Mouse (Mus musculus) embryo, embryonic 11 days (tissue): Measurements from ENCODE around the gene Leng9.

ENCODE experiments used
- DNase-seq: peaks from one replicate; pipeline ENCODE4 v3.0.0-alpha.2; 2015

The Leng9 gene

GRCm38 (mm10) chr7:4144046-4144445 lies 6.1 kb downstream of the Leng9 start:
- DNase-seq, result no peak

- no peak for DNase-seq
Observed at GRCm38 (mm10) chr7:4143506-4143905, 6.7 kb downstream of the Leng9 start.

GRCm38 (mm10) chr7:4142796-4143445 lies 7.3 kb downstream of the Leng9 start:
- no peak for DNase-seq

GRCm38 (mm10) chr7:4141648-4142325 lies 8.4 kb downstream of the Leng9 start:
- DNase-seq, result no peak

- no peak for DNase-seq
Observed at GRCm38 (mm10) chr7:4139391-4139790, 10.8 kb downstream of the Leng9 start.

- DNase-seq, result no peak
Observed at GRCm38 (mm10) chr7:4138671-4139070, 11.5 kb downstream of the Leng9 start.

GRCm38 (mm10) chr7:4138181-4138580 lies 12.0 kb downstream of the Leng9 start:
- DNase-seq, result no peak

GRCm38 (mm10) chr7:4137746-4138145 lies 12.4 kb downstream of the Leng9 start:
- DNase-seq, result no peak

- DNase-seq, result peak; percentile 99
Observed at GRCm38 (mm10) chr7:4136771-4137531, 13.2 kb downstream of the Leng9 start, which contains the start of gene Leng8. Gene Leng8, plus strand, starts transcription at chr7:4137039.

GRCm38 (mm10) chr7:4136404-4136770 lies 13.8 kb downstream of the Leng9 start:
- DNase-seq, result no peak

- DNase-seq, result no peak
Observed at GRCm38 (mm10) chr7:4134911-4135310, 15.3 kb downstream of the Leng9 start.

- no peak for DNase-seq
Observed at GRCm38 (mm10) chr7:4132998-4133397, 17.2 kb downstream of the Leng9 start.

- DNase-seq, result no peak
Observed at GRCm38 (mm10) chr7:4132581-4132980, 17.6 kb downstream of the Leng9 start.

- no peak for DNase-seq
Observed at GRCm38 (mm10) chr7:4131964-4132363, 18.2 kb downstream of the Leng9 start.

- DNase-seq, result peak; percentile 87
Observed at GRCm38 (mm10) chr7:4130686-4131452, 19.3 kb downstream of the Leng9 start.

GRCm38 (mm10) chr7:4128860-4129259 lies 21.3 kb downstream of the Leng9 start:
- no peak for DNase-seq

- no peak for DNase-seq
Observed at GRCm38 (mm10) chr7:4127894-4128293, 22.3 kb downstream of the Leng9 start.

GRCm38 (mm10) chr7:4126992-4127785 lies 23.0 kb downstream of the Leng9 start:
- no peak for DNase-seq

- no peak for DNase-seq
Observed at GRCm38 (mm10) chr7:4125306-4125705, 24.9 kb downstream of the Leng9 start.

- DNase-seq, result no peak
Observed at GRCm38 (mm10) chr7:4124856-4125255, 25.3 kb downstream of the Leng9 start.

GRCm38 (mm10) chr7:4124315-4124759 lies 25.8 kb downstream of the Leng9 start:
- DNase-seq, result peak; percentile 86

GRCm38 (mm10) chr7:4123732-4124131 lies 26.4 kb downstream of the Leng9 start:
- peak; percentile 53 for DNase-seq
